Mouse (Mus musculus) E14TG2a.4 (cell line): Measurements from ENCODE around the gene Urb1.

Source experiments
- CTCF ChIP-seq: conservative IDR thresholded peaks from 2 replicates; pipeline ENCODE4 v1.5.1; 2014; ENCODE audit warnings: low read length
- NANOG ChIP-seq: IDR thresholded peaks from 2 replicates; pipeline ENCODE4 v1.6.1; 2014; ENCODE audit warnings: borderline replicate concordance, low read length, mixed read lengths
- POU5F1 ChIP-seq: IDR thresholded peaks from 2 replicates; pipeline ENCODE4 v1.6.1; 2014; ENCODE audit warnings: low read length, borderline replicate concordance

- TF ChIP-seq CTCF: no peak
- no peak for TF ChIP-seq NANOG
- TF ChIP-seq POU5F1: no peak
Observed at GRCm38 (mm10) chr16:90792066-90792465, 18.1 kb downstream of the Urb1 start.
